Mouse (Mus musculus): ENCODE results near the gene Osbpl2. TPM values are rescaled to one million over a fixed set of nuclear protein-coding genes. Genes with fewer than 3 reads are reported as not detected.

Osbpl2 gene
- total and polyA plus RNA-seq, 3 experiments = 11.4 to 15.6 (median 12.8) TPM

DNA sequence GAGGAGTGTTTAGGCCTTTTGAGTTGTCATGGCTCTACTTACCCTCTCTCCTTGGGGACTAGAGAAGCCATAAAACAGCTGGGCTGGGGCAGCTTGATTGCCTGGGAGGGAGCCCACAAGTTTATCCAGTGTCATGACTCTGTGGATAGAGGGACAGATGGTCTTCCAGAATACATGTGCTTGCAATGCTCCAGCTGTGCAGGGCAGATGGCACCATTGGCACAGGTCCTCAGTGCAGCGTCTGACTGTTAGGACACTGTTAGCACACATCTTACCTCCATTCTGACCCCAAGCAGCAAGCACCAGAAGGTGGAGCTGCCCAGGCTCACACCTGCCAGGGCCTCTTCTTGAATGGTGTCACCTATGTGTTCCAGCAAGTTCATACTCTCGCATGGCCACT, 46.7 kb downstream of the Osbpl2 start:
- Histone ChIP-seq H3K4me1 (ENCODE audit: control insufficient read depth in 1 of 2, insufficient read depth in 2 of 2) (peaks cover 3 to 8% of the 10 kb centered on the region in 2 experiments; a peak in 3 of 4 replicates), H3K4me3 (replicated peaks in 1 of 3; ENCODE audit: low read depth in 2 of 3, low read length in 2 of 3, poor library complexity in 1 of 3) (no peak overlapping the region), H3K4me2 (ENCODE audit: insufficient read depth, low read depth, poor library complexity, severe bottlenecking) (no peak overlapping the region), H3K9me3 (replicated peaks; ENCODE audit: low read length) (no peaks in the 10 kb centered on the region), H3K36me3 (replicated peaks in 1 of 2; ENCODE audit: control insufficient read depth in 1 of 2, insufficient read depth in 1 of 2, low read length in 1 of 2) (peaks cover 18 to 55% of the 10 kb centered on the region in 2 experiments), H3K9ac (ENCODE audit: insufficient read depth, low read depth) (no peak overlapping the region), H3K27ac (ENCODE audit: insufficient read depth, low read depth) (no peak overlapping the region), H3K27me3 (replicated peaks) (no peaks in the 10 kb centered on the region), H3K79me2 (replicated peaks; ENCODE audit: control insufficient read depth, extremely low read depth, insufficient read depth, poor library complexity, severe bottlenecking) (no peaks in the 10 kb centered on the region)
- TF ChIP-seq ZKSCAN1 (IDR thresholded peaks at IDR 0.05; ENCODE audit: borderline replicate concordance, low read depth, low read length) (no peak), CHD2 (IDR thresholded peaks at IDR 0.05; ENCODE audit: low read length) (no peak), TBP (conservative IDR thresholded peaks at IDR 0.05; ENCODE audit: low read depth, low read length) (no peak), PAX5 (IDR thresholded peaks at IDR 0.05; ENCODE audit: low read length) (no peak), POLR2A (IDR thresholded peaks at IDR 0.05; ENCODE audit: low read depth, low read length) (no peak)
- in situ Hi-C loops (cut with MboI; ENCODE audit: low pct_ligation_motif_present, low pct_unique_long_range_greater_than_20kb, low sequenced_read_pairs) = no loop called here
- DNase-seq (ENCODE audit: extremely low read depth) = no peak
- dilution Hi-C loops (cut with MboI; ENCODE audit: extremely low pct_ligation_motif_present, extremely low pct_unique_long_range_greater_than_20kb, low sequenced_read_pairs) = no loop called here

DNA sequence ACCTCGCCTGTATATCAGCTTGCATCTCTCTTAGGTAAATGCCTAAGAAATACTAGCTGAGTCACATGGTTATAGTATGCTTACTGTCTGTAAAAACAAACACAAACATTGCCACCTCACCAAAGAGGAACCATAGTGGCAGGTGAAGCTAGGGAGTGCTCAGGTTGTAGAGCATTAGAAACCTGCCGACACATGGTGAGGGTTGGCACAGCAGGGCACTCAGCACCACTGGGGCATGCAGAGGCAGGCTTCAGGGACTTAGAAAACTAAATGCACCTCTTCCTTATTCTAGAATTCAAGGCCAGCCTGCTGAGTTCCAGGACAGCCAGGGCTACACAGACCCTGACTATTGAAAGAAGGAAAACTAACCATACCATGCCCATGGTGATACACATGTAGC, 47.8 kb downstream of the Osbpl2 start:
- Histone ChIP-seq H3K27ac (ENCODE audit: insufficient read depth, low read depth) (no peak overlapping the region), H3K27me3 (replicated peaks) (no peaks in the 10 kb centered on the region), H3K4me3 (replicated peaks in 1 of 3; ENCODE audit: low read depth in 2 of 3, low read length in 2 of 3, poor library complexity in 1 of 3) (no peak overlapping the region), H3K9ac (ENCODE audit: insufficient read depth, low read depth) (no peak overlapping the region), H3K4me1 (ENCODE audit: control insufficient read depth in 1 of 2, insufficient read depth in 2 of 2) (peaks cover 3 to 9% of the 10 kb centered on the region in 2 experiments; a peak in 3 of 4 replicates), H3K36me3 (replicated peaks in 1 of 2; ENCODE audit: control insufficient read depth in 1 of 2, insufficient read depth in 1 of 2, low read length in 1 of 2) (peaks cover 11 to 45% of the 10 kb centered on the region in 2 experiments), H3K4me2 (ENCODE audit: insufficient read depth, low read depth, poor library complexity, severe bottlenecking) (no peak overlapping the region), H3K9me3 (replicated peaks; ENCODE audit: low read length) (no peaks in the 10 kb centered on the region), H3K79me2 (replicated peaks; ENCODE audit: control insufficient read depth, extremely low read depth, insufficient read depth, poor library complexity, severe bottlenecking) (peaks cover 4% of the 10 kb centered on the region)
- no peak for TF ChIP-seq SIN3A (IDR thresholded peaks at IDR 0.05; ENCODE audit: low read length)
- TF ChIP-seq ZC3H11A (IDR thresholded peaks at IDR 0.05; ENCODE audit: low read depth, low read length) = no peak
- TF ChIP-seq GABPA (IDR thresholded peaks at IDR 0.05; ENCODE audit: insufficient replicate concordance, low read depth, low read length) = no peak
- TF ChIP-seq BHLHE40 (IDR thresholded peaks at IDR 0.05; ENCODE audit: low read depth, low read length) = no peak
- TF ChIP-seq MAZ (IDR thresholded peaks at IDR 0.05; ENCODE audit: low read depth, low read length) = no peak
- dilution Hi-C loops (cut with MboI; ENCODE audit: extremely low pct_ligation_motif_present, extremely low pct_unique_long_range_greater_than_20kb, low sequenced_read_pairs) = no loop called here
- in situ Hi-C loops (cut with MboI; ENCODE audit: low pct_ligation_motif_present, low pct_unique_long_range_greater_than_20kb, low sequenced_read_pairs) = no loop called here
- no peak for DNase-seq (ENCODE audit: extremely low read depth)

DNA sequence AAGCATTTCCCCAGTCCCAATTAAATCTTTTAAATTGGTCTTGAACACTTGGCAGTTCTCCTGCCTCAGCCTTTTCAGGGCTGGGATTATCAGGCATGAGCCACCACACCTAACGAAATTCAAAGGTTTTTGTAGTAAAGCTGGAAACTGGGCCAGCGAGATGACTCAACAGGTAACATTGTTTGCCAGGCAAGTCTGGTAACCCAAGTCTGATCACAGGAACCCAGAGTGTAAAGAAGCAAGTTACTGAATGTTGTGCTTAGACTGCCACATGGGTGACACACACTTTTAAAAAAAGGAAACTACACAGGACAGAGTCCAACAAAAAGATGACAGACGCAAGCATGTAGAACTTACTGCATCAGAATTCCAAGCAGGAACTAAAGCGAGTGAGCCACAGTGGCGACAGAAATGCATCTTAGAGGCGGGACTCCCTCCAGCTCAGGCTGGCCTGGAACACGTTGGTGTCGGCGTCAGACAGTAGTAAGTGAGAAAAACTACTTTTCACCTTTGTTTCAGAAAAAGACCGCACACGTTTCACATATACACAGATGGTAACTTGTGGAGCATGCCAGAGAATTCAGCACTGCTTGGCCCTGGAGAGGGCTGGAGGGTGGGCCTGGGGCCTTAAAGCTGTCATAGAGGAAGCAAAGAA, 51.2 kb downstream of the Osbpl2 start:
- Histone ChIP-seq H3K4me2 (ENCODE audit: insufficient read depth, low read depth, poor library complexity, severe bottlenecking) (peak overlapping the region; percentile 32), H3K36me3 (replicated peaks in 1 of 2; ENCODE audit: control insufficient read depth in 1 of 2, insufficient read depth in 1 of 2, low read length in 1 of 2) (peaks cover 21 to 45% of the 10 kb centered on the region in 2 experiments), H3K4me3 (replicated peaks in 1 of 3; ENCODE audit: low read depth in 2 of 3, low read length in 2 of 3, poor library complexity in 1 of 3) (peak overlapping the region in 1 of 3 experiments; percentile 97), H3K9me3 (replicated peaks; ENCODE audit: low read length) (no peaks in the 10 kb centered on the region), H3K4me1 (ENCODE audit: control insufficient read depth in 1 of 2, insufficient read depth in 2 of 2) (peaks cover 6 to 28% of the 10 kb centered on the region in 2 experiments; a peak in 3 of 4 replicates), H3K27ac (ENCODE audit: insufficient read depth, low read depth) (no peak overlapping the region), H3K79me2 (replicated peaks; ENCODE audit: control insufficient read depth, extremely low read depth, insufficient read depth, poor library complexity, severe bottlenecking) (peaks cover 22% of the 10 kb centered on the region), H3K9ac (ENCODE audit: insufficient read depth, low read depth) (no peak overlapping the region), H3K27me3 (replicated peaks) (no peaks in the 10 kb centered on the region)
- in situ Hi-C loops (cut with MboI; ENCODE audit: low pct_ligation_motif_present, low pct_unique_long_range_greater_than_20kb, low sequenced_read_pairs) (no loop called here), dilution Hi-C loops (cut with MboI; ENCODE audit: extremely low pct_ligation_motif_present, extremely low pct_unique_long_range_greater_than_20kb, low sequenced_read_pairs) (no loop called here)
- no peak for TF ChIP-seq USF1 (IDR thresholded peaks at IDR 0.05; ENCODE audit: low read depth, low read length)
- no peak for TF ChIP-seq E2F4 (IDR thresholded peaks at IDR 0.05; ENCODE audit: insufficient replicate concordance, low read depth, low read length)
- TF ChIP-seq PAX5 (IDR thresholded peaks at IDR 0.05; ENCODE audit: low read length) = no peak
- 0 out of 2 replicates have a peak, but pooled peaks have one; percentile 22 for TF ChIP-seq CHD1 (IDR thresholded peaks at IDR 0.05; ENCODE audit: low read depth, low read length)
- TF ChIP-seq RCOR1 (conservative IDR thresholded peaks at IDR 0.05; ENCODE audit: low read depth, low read length) = no peak
- TF ChIP-seq SMC3 (IDR thresholded peaks at IDR 0.05; ENCODE audit: low read depth, low read length) = no peak
- no peak for TF ChIP-seq POLR2AphosphoS2 (IDR thresholded peaks at IDR 0.05; ENCODE audit: low read depth, low read length)
- no peak for DNase-seq (ENCODE audit: extremely low read depth)

All from CH12.LX (cell line).